Mouse (Mus musculus): ENCODE data around the gene Pla2g4f.
A peak's percentile ranks its signal among the peaks of the same experiment; 100 is the strongest.

Gene Pla2g4f

DNA sequence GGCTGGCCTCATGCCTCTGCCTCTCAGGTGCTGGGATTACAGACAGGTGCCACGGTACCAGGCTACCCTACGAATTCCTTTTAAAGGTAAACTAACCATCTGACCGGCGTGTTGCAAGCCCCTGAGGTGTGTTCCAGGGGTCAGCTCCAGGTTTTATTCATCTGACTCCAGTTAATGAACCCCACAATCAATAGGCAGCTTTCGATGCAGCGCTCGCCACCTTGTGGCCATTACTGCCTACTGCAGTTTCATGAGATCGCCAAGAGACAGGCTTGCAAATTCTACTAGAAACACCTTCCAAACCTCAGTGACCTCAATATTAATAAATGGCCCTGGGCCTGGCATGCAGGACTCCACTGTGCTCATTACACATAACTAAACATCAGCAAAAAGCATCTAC, 34.0 kb downstream of the Pla2g4f start:
- peak; percentile 8 for DNase-seq (ENCODE audit: low spot score)

DNA sequence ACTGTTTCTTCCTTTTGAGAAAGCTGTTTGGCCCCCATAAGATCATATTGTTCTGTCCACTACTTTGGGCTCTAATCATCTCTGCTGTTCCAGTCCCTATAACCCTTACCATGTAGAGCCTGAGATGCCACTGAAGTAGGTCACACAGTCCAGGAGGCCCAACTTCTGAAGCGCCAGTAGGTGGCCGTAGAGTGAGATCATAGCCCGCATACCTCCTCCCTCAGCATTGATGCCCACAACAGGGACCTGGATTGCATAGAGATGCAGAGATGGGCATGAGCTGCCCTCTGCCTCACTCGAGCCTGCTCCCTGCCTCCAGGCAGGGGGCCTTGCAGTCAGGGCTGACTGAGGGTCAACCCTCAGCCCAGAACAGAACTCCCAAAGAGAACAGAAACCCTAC, 37.0 kb downstream of the Pla2g4f start:
- DNase-seq (ENCODE audit: low spot score): no peak

DNA sequence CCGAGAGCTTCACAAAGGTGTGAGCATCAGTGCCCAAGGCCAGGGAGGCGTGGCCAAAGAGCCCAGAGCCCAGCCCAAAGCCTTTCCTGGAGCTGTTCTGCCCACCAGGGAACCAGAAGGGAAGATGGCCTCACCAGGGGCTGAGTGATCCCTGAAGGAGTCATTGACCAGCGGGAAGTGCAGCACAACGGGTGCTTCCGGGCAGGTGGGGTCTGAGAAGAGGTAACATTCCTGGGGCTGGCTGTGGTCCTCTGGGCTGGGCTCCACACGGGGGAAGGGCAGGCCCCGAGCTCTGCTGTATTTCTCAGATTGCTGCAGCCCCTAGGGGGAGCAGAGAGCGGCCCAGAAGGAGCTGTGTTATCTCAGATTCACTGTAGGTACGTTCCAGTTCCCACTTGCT, 45.3 kb downstream of the Pla2g4f start:
- DNase-seq (ENCODE audit: low spot score): no peak

DNA sequence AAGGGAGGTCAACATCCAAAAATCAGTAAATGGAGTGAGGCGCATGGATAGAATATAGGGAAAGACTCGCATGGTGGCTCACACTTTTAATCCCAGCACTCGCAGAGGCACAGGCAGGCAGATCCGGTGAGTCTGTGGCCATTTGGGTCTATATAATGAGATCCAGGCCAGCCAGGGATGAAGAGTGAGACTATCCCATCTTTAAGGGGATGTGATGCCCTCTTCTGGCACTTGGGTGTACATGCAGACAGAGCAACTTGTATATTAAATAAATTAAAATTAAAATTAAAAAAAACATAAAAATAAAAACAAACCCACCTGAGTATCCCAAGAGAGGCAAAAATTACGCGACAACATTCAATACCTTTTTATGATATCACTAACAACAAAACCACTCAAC, 48.4 kb downstream of the Pla2g4f start:
- no peak for DNase-seq (ENCODE audit: low spot score)

DNA sequence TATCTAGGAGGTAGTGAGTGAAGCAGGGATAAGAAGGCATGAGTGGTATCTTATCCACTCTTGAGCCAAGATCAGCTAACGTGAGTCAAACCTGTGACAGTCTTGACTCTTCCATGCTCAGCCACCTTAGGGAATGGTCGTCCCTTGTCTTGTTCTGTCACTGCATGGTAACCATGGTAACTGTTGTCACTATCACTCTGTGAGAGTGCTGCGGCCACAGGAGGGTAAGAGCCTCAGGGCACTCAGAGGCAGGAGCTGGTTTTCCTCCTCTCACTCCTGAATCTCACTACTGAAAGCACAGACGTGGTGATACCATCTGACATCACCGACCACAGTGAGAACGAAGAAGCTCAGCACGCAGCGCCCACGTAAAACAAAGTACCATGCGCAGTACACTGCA, 49.1 kb downstream of the Pla2g4f start:
- DNase-seq (ENCODE audit: low spot score): no peak

DNA sequence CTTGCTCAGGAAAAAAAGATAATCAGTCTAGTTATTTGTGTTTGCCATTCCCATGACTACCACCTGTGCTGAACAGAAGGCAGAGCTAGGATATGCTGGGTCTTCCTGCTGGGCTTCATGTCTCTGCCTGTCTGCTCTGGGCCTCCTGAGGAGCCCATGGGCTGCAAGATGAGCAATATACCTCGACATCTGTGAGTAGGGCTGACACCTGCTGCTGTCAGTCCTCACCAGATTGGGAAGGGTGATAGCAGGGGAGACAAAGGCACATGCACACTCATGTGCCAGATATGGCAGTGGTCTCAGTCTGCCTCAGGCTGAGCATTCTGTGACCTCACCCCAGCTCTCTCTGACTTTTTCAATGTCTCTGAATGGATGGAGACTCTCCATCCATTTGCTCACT, 51.1 kb downstream of the Pla2g4f start:
- DNase-seq (ENCODE audit: low spot score): no peak

DNA sequence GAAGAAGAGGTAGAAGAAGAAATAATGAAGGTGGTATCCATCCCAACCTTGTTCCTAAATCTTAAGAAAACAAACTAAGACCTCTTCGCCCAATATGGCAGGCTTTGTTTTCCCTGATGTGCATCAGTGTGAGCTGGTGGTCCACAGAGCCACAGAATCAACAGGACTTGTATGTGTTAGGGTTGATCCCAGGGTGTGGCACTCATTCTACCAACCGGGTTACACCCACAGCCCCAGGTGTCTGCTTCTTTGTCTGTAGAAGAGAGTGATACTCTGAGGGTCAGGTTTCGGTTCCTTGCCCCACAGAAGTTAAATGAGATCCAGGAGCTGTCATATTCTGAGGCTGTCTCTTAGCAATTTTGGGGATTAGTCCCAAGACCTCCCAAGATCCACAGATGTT, 52.6 kb downstream of the Pla2g4f start:
- no peak for DNase-seq (ENCODE audit: low spot score)

DNA sequence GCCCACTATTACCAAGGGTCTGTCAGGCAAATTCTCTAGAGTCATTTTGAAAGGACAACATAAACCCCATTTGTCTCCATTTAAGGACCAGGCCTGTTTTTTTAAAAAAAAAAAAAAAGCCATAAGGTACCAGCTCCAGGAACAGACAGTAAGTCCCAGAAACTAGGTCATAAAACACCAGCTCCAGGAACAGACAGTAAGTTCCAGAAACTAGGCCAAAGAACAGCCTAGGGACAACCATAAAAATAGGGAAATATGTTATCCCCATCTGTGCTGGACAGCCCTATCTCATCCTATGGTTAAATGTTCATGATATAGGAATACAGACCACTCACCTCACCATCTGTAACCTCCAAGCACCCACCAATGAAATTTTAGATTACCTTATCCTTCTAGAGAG, 57.7 kb downstream of the Pla2g4f start:
- DNase-seq (ENCODE audit: low spot score): no peak

DNA sequence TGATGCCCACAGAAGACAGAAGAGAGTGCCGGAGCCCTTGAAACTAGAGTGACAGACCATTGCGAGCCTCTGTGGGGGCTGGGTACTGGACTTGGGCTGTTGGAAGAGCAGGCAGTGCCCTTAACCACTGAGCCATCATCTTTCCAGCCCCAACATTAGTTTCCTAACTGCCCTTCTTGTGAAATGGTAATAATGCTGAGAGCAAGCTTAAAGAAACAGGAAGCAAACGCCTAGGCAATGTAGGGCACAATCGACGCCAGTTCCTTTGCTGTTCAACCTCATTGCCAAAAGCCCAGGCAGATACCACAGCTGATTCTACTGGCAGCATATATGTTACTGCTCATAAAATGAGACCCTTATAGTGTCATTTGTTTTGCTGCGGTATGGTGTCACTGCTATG, 61.3 kb downstream of the Pla2g4f start:
- no peak for DNase-seq (ENCODE audit: low spot score)

All from T-cell, adult 2 months (primary cell).